Mouse (Mus musculus) cortical plate, adult 2 months (tissue): ENCODE measurements around the gene Mtfmt. TPM values are rescaled to one million over a fixed set of nuclear protein-coding genes. Genes with fewer than 3 reads are reported as not detected.
A peak's percentile ranks its signal among the peaks of the same experiment; 100 is the strongest.

Experiments
- H3K27ac ChIP-seq: fragments of 200-500 bp; 2 replicates; pipeline ENCODE4 v1.5.1; 2012; ENCODE audit warnings: low read length, control low read depth, inconsistent platforms; ENCODE audit not compliant: insufficient read depth
- H3K4me1 ChIP-seq: fragments of 200-500 bp; 2 replicates; pipeline ENCODE4 v1.6.1; 2011; ENCODE audit warnings: low read length; ENCODE audit not compliant: control insufficient read depth, insufficient read depth
- H3K4me3 ChIP-seq: fragments of 200-500 bp; 2 replicates; pipeline ENCODE4 v1.5.1; 2011; ENCODE audit warnings: mild to moderate bottlenecking, low read length, control low read depth; ENCODE audit not compliant: insufficient read depth
- CTCF ChIP-seq: fragments of 200-500 bp; IDR thresholded peaks from 2 replicates; pipeline ENCODE4 v1.5.1; 2011; ENCODE audit warnings: mild to moderate bottlenecking, control low read depth, low read length; ENCODE audit not compliant: insufficient read depth; ENCODE audit errors: extremely low read depth
- POLR2A ChIP-seq: fragments of 200-500 bp; IDR thresholded peaks from 2 replicates; pipeline ENCODE4 v1.6.1; 2011; ENCODE audit warnings: mild to moderate bottlenecking, low read length, control low read depth; ENCODE audit not compliant: insufficient read depth; ENCODE audit errors: extremely low read depth
- polyA plus RNA-seq: library from polyadenylated mRNA; depleted of rRNA; stranded (reverse); fragments of >200 nt; gene quantifications from 2 replicates; pipeline ENCODE4 v1.2.3, GENCODE M21; 2012

Gene Mtfmt
- polyA plus RNA-seq, 1 experiment = 19.0 TPM

DNA sequence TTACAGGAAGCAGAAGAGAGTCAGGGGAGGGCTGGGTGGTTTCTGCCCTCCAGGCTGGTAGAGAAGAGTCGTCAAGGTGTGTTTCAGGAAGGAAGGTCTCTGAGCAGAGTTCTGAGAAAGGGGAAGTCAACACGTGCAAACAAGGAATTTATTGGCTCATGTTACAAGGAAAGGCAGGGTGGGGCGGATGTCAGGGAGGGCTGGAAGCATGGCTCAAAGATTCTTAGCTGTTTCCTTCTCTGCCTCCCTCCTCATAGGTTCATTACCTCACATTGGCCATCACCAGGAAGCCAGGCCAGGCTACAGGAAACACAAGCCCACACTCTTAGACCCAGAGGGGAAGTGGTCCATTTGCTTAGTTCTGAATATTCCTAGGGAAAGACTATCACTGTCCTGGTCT is 11.2 kb upstream of the Mtfmt start:
- Histone ChIP-seq H3K4me1 (no peaks in the 10 kb centered on the region), H3K27ac (no peak overlapping the region), H3K4me3 (no peak overlapping the region)
- TF ChIP-seq POLR2A (no peak), CTCF (no peak)

DNA sequence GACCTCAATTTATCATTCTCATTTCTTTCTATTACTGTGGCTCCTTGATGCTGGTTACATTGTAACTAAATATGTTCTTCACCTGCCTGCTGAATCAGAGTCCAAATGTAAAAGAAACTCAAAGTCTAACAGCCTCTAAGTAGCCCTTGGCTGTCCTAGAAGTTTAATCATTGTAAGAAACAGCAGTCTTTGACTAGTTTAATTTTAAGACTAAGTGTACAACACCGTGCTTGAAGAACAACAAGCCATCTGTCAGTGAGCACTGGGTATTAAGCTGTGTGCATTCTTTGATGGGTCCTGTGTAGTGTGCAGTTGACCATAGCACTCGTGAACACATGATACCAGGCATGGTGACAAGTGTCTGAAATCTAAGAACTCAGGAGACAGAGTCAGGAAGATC is 8.1 kb upstream of the Mtfmt start:
- Histone ChIP-seq H3K27ac (no peak overlapping the region), H3K4me3 (no peak overlapping the region), H3K4me1 (no peaks in the 10 kb centered on the region)
- no peak for TF ChIP-seq CTCF
- no peak for TF ChIP-seq POLR2A

DNA sequence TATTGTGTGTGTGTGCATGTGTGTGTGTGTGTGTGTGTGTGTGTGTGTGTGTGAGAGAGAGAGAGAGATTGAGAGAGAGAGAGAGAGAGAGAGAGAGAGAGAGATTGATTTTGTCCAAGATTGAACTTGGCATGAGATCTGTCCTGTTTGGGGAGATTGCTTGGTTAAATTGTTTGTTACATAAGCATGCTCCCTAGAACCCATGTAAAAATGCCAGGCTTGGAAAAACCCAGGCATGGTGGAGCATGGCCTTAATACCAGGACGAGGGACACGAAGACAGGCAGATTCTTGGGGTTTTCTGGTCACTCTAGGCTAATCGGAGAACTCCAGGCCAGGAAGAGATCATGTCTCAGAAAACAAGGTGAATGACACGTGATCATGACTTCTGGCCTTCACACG is 7.6 kb upstream of the Mtfmt start:
- Histone ChIP-seq H3K4me1 (no peaks in the 10 kb centered on the region), H3K27ac (no peak overlapping the region), H3K4me3 (no peak overlapping the region)
- no peak for TF ChIP-seq POLR2A
- TF ChIP-seq CTCF = no peak

DNA sequence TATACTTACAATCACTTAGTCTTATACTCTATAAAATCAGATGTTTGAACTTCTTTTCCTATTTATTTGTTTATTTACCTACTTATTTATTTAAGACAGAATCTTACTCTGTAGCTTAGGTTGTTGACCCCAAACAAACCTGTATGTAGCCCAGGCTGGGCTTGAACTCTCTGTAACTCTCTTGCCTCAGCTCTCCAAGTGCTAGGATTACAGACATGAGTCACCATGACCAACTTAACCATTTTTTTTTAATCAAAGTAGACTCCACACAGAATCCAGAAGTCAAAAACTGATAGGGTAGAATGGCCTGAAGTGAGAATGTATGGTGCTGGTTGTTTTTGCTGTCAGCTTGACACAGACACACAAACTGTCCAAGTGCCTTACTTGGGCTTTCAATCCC is 5.2 kb upstream of the Mtfmt start:
- TF ChIP-seq POLR2A (no peak), CTCF (no peak)
- Histone ChIP-seq H3K4me3 (no peak overlapping the region), H3K27ac (no peak overlapping the region), H3K4me1 (no peaks in the 10 kb centered on the region)

DNA sequence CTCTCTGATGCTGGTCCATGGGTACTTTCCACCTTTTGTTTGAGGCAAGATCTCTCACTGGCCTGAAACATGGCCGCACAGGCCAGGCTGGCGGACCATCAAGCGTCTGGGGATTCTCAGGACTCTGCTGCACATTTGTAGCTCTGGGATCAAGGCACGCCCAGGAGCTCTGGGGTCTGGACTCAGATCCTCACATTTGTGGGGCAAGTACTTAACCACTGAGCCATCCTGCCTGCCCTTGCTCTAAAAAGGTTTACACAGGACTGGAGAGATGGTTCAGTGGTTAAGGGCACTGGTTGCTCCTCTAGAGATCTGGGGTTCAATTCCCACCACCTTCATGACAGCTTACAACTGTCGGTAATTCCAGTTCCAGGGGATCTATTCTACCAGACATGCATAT is 4.7 kb upstream of the Mtfmt start:
- Histone ChIP-seq H3K4me1 (no peaks in the 10 kb centered on the region), H3K27ac (no peak overlapping the region)

DNA sequence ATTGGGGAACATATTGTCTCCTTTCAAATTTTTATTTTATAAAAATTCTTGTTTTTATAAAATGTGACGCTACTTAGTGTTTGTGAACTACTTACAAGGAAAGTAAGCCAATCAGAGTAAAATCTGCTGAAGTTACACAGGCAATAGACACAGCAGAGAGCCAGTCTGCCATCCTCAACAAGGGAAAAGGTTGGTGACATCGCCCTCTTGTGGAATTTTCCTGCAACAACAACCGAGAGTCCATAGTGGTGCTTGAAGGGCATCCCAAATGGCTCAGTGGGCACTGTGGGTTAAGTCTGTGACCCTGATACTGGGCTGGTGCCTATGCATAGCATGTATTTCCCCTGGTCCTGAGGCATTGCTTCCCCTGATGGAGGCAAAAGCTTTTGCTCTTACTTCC is 3.3 kb upstream of the Mtfmt start:
- H3K27ac ChIP-seq = no peak overlapping the region
- no peak overlapping the region for H3K4me3 ChIP-seq
- peaks cover 4% of the 10 kb centered on the region for H3K4me1 ChIP-seq
- peak; percentile 95 for TF ChIP-seq CTCF
- no peak for TF ChIP-seq POLR2A

More for the DNA sequence above, 4.7 kb upstream of the Mtfmt start:
- no peak for TF ChIP-seq POLR2A
- TF ChIP-seq CTCF = no peak
- no peak overlapping the region for H3K4me3 ChIP-seq

DNA sequence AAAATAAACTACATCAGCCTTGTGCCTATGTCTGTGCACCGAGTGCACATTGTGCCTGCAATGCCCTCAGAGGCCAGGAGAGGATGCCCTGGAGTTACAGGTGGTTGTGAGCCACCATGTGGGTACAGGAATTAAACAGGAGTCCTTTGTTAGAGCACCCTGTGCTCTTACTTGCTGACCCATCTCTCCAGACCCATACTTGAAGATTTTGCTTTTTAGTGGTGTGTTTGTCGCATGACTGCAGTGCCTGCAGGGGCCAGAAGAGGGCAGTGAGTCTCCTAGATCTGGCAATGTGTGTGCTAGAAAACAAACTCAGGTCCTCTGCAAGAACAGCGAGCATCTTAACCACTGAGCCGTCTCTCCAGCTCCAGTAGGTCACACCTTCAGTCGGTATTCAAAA is 1.4 kb upstream of the Mtfmt start:
- no peak for TF ChIP-seq POLR2A
- TF ChIP-seq CTCF = peak; percentile 36
- peaks cover 4% of the 10 kb centered on the region for H3K4me1 ChIP-seq
- H3K27ac ChIP-seq = no peak overlapping the region
- no peak overlapping the region for H3K4me3 ChIP-seq

DNA sequence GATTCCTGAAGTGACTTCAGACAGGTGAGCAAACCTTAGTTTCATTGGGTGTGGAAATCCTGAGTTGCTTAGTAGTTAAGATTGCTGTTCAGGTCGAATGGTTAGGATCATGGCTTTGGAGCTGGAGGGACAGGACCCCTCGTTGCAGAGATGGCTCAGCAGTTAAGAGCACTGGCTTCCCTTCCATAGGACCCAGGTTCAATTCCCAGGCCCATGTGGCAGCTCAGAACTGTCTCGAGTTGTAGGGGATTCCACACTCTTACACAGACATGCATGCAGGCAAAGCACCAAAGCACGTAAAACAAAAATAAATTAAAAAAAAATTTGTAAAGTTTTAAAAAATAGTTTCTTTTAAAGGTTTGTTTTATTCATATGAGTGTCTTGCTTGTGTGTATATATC is 371 bp upstream of the Mtfmt start:
- TF ChIP-seq CTCF = no peak
- TF ChIP-seq POLR2A = no peak
- H3K27ac ChIP-seq = no peak overlapping the region
- H3K4me1 ChIP-seq = peaks cover 4% of the 10 kb centered on the region
- H3K4me3 ChIP-seq = peak overlapping the region; percentile 52; the same call in 1 of the 2 replicates

DNA sequence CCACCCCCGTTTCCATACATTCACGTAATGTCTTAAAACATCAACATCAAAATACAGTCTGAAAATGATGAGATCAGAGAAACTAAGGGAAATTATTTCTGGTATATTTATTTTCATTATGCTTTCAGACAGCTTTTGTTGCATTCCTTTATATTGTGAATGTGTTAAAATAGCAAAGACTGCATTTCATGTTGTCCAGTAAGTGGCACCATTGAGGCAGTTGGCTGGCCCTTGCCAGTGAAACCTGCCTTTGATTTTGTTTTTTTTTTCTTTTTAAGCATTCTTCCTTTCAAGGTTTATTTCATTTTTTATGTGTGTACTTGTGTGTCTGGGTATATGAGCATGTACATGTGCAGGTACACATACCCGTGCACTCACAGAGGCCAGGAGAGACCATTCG is 9.1 kb downstream of the Mtfmt start:
- TF ChIP-seq CTCF = no peak
- TF ChIP-seq POLR2A = no peak
- H3K27ac ChIP-seq = no peak overlapping the region
- no peak overlapping the region for H3K4me3 ChIP-seq
- no peaks in the 10 kb centered on the region for H3K4me1 ChIP-seq

DNA sequence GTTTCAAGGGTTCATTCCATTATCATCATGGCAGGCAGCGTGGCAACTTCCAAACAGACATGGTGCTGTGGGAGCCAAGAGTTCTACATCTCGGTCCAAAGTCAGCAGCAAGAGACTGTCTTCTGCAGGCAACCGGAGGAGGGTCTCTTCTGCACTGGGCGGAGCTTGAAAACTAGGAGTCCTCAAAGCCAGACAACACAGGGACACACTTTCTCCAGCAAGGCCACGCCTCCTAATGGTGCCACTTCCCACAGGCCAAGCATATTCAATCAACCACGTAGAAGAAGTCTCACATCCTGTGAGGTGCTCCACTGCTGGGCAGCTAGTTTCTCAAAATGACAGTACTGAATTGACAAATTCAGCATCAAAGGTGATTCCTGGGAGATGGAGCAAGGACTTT is 12.4 kb downstream of the Mtfmt start:
- H3K4me3 ChIP-seq = no peak overlapping the region
- H3K27ac ChIP-seq = no peak overlapping the region
- TF ChIP-seq CTCF (no peak), POLR2A (no peak)
- no peaks in the 10 kb centered on the region for H3K4me1 ChIP-seq

DNA sequence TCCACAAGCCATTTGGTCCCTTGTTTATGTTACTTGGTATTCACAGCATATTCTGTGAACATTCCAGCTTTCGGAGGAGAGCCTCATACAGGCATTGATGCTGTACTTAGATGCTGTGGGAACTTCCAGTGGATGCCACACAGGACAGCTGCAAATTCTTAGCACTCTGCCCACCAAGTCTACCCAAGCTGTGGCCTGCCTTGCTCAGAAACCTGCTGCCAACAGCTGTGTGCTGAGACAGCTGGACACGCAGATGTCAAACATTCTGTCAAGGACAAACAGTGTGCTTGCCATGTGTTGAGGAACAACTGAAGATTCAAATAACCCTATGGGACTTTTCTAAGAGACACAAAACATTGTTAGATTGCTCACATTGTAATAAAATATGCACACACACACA is 23.4 kb downstream of the Mtfmt start:
- TF ChIP-seq POLR2A (no peak), CTCF (no peak)
- no peak overlapping the region for H3K27ac ChIP-seq
- H3K4me3 ChIP-seq = no peak overlapping the region
- H3K4me1 ChIP-seq = peaks cover 6% of the 10 kb centered on the region
